Mouse (Mus musculus) liver, embryonic 14.5 days (tissue): ENCODE data around the gene Trpt1. TPM values are rescaled to one million over a fixed set of nuclear protein-coding genes. Genes with fewer than 3 reads are reported as not detected.

Source experiments
- ATAC-seq: fragments of 200-750 bp; cut with Nextera tagmentation; 2 replicates; pipeline ENCODE4 v1.8.0; 2017; ENCODE audit warnings: moderate number of reproducible peaks, mild to moderate bottlenecking, moderate library complexity; ENCODE audit not compliant: insufficient read depth
- DNase-seq, 3 experiments: peaks; one replicate each; pipeline ENCODE4 v3.0.0-alpha.2; 2012 to 2013; ENCODE audit warnings: low read depth in 3 of 3, low spot score in 3 of 3
- H3K27ac ChIP-seq: fragments of 300-500 bp; sonication (generic); 2 replicates; pipeline ENCODE4 v1.5.1; 2014; ENCODE audit warnings: moderate library complexity, mild to moderate bottlenecking, control low read depth, inconsistent platforms
- H3K27me3 ChIP-seq: fragments of 300-500 bp; sonication (generic); 2 replicates; pipeline ENCODE4 v1.6.1; 2014; ENCODE audit warnings: mild to moderate bottlenecking, low read length, moderate library complexity; ENCODE audit not compliant: control insufficient read depth, insufficient read depth
- H3K36me3 ChIP-seq: fragments of 300-500 bp; sonication (generic); replicated peaks from 2 replicates; pipeline ENCODE4 v1.6.1; 2014; ENCODE audit warnings: low read depth; ENCODE audit not compliant: control insufficient read depth, insufficient read depth
- H3K4me1 ChIP-seq, 2 experiments: fragments of 200-500 bp in 1 of 2; fragments of 300-500 bp in 1 of 2; sonication (generic) in 1 of 2; replicated peaks; 2 replicates each; pipeline ENCODE4 v1.6.1; 2012 to 2014; ENCODE audit warnings: antibody characterized with exemption in 1 of 2, inconsistent platforms in 1 of 2, low read length in 1 of 2; ENCODE audit not compliant: control insufficient read depth in 2 of 2, insufficient read depth in 2 of 2
- H3K4me2 ChIP-seq: fragments of 300-500 bp; sonication (generic); 2 replicates; pipeline ENCODE4 v1.6.1; 2014; ENCODE audit warnings: low read depth, mild to moderate bottlenecking, control low read depth, moderate library complexity
- H3K4me3 ChIP-seq, 2 experiments: fragments of 200-500 bp in 1 of 2; fragments of 300-500 bp in 1 of 2; sonication (generic) in 1 of 2; 2 replicates each; pipeline ENCODE4 v1.5.1; 2012 to 2014; ENCODE audit warnings: low read depth in 2 of 2, low read length in 2 of 2, mild to moderate bottlenecking in 2 of 2, control low read depth in 1 of 2, inconsistent platforms in 1 of 2, moderate library complexity in 1 of 2; ENCODE audit not compliant: insufficient read depth in 1 of 2
- H3K9ac ChIP-seq: fragments of 300-500 bp; sonication (generic); replicated peaks from 2 replicates; pipeline ENCODE4 v1.6.1; 2014; ENCODE audit warnings: mild to moderate bottlenecking, control low read depth, moderate library complexity
- H3K9me3 ChIP-seq: fragments of 300-500 bp; sonication (generic); 2 replicates; pipeline ENCODE4 v1.6.1; 2016; ENCODE audit warnings: low read length, mixed read lengths; ENCODE audit not compliant: control insufficient read depth
- CTCF ChIP-seq: IDR thresholded peaks from 2 replicates; pipeline ENCODE4 v1.5.1; 2016; ENCODE audit warnings: antibody characterized with exemption, low read depth, control low read depth
- EP300 ChIP-seq: IDR thresholded peaks from 2 replicates; pipeline ENCODE4 v1.6.1; 2016; ENCODE audit warnings: antibody characterized with exemption, low read depth
- WGBS: fragments of 180-500 bp; shearing (Covaris S2); extraction: QIAGEN DNeasy Blood & Tissue Kit; methylation state at CpG from one replicate; pipeline ENCODE4 v1.1.7; 2014; ENCODE audit not compliant: insufficient replicate concordance; 5-methylcytosine and 5-hydroxymethylcytosine counted together
- polyA plus RNA-seq, 2 experiments: library from polyadenylated mRNA; depleted of rRNA in 1 of 2; stranded (reverse) in 1 of 2; unstranded in 1 of 2; fragments of >200 nt; fragmentation: Nextera tagmentation in 1 of 2; extraction: Ambion mirVana in 1 of 2; gene quantifications; 2 replicates each; pipeline versions ENCODE4 v1.2.1 to v1.2.3; 2012 to 2014

The Trpt1 gene
- polyA plus RNA-seq, 2 experiments = 1.7 to 1.8 TPM

GRCm38 (mm10) chr19:6979001-6979479, 16.9 kb upstream of the Trpt1 start:
- TF ChIP-seq EP300 = no peak
- TF ChIP-seq CTCF = no peak
- peaks cover 6% of the 10 kb centered on the region for H3K36me3 ChIP-seq
- peak overlapping the region; percentile 90 for H3K4me2 ChIP-seq
- no peaks in the 10 kb centered on the region for H3K9me3 ChIP-seq
- DNase-seq (peak in 1 of 3 experiments; percentile 59), ATAC-seq (no peak)
- peaks cover 8 to 22% of the 10 kb centered on the region in 2 experiments for H3K4me1 ChIP-seq
- H3K27ac ChIP-seq = peak overlapping the region; percentile 63
- peak overlapping the region; percentile 70 to 83 for H3K4me3 ChIP-seq
- H3K27me3 ChIP-seq = no peaks in the 10 kb centered on the region
- 5% methylated on average over 11 of the region's 11 CpGs for WGBS
- H3K9ac ChIP-seq = peak overlapping the region; percentile 70

GRCm38 (mm10) chr19:6979486-6980380, 16.2 kb upstream of the Trpt1 start:
- H3K4me3 ChIP-seq = peak overlapping the region; percentile 83 to 93
- H3K9ac ChIP-seq = peak overlapping the region; percentile 75
- DNase-seq (peak; percentile 98), ATAC-seq (peak; percentile 85)
- TF ChIP-seq EP300 (no peak), CTCF (peak; percentile 82)
- H3K27me3 ChIP-seq = no peaks in the 10 kb centered on the region
- peaks cover 7 to 21% of the 10 kb centered on the region in 2 experiments; a peak in 3 of 4 replicates for H3K4me1 ChIP-seq
- peak overlapping the region; percentile 90 for H3K4me2 ChIP-seq
- peaks cover 6% of the 10 kb centered on the region for H3K36me3 ChIP-seq
- H3K9me3 ChIP-seq = no peaks in the 10 kb centered on the region
- WGBS = under 1% methylated on average over 59 of the region's 59 CpGs
- H3K27ac ChIP-seq = peak overlapping the region; percentile 63

- under 1% methylated on average over 38 of the region's 38 CpGs for WGBS
- no peak for TF ChIP-seq EP300
- no peak for TF ChIP-seq CTCF
- DNase-seq = peak; percentile 97 to 98 (median 98)
These were observed 15.4 kb upstream of the Trpt1 start, which contains the start of gene Fkbp2 for GRCm38 (mm10) chr19:6980381-6981093. Fkbp2 (minus strand) TSS chr19:6980501.

GRCm38 (mm10) chr19:6981465-6981864, 14.5 kb upstream of the Trpt1 start:
- no peaks in the 10 kb centered on the region for H3K9me3 ChIP-seq
- 87% methylated on average over 4 of the region's 4 CpGs for WGBS
- TF ChIP-seq EP300 (no peak), CTCF (no peak)
- peaks cover 11 to 27% of the 10 kb centered on the region in 2 experiments for H3K4me1 ChIP-seq
- H3K9ac ChIP-seq = no peak overlapping the region
- ATAC-seq (no peak), DNase-seq (no peak)
- peak overlapping the region; percentile 90 for H3K4me2 ChIP-seq
- peak overlapping the region in 1 of 2 experiments; percentile 83; a peak in 2 of 4 replicates for H3K4me3 ChIP-seq
- H3K27ac ChIP-seq = no peak overlapping the region
- no peaks in the 10 kb centered on the region for H3K27me3 ChIP-seq
- peaks cover 6% of the 10 kb centered on the region for H3K36me3 ChIP-seq

More at GRCm38 (mm10) chr19:6980381-6981093, 15.4 kb upstream of the Trpt1 start, which contains the start of gene Fkbp2:
- peak within 1 kb of the TSS; percentile 74 for H3K27ac ChIP-seq
- peaks cover 6% of the 10 kb centered on the region for H3K36me3 ChIP-seq
- no peaks in the 10 kb centered on the region for H3K9me3 ChIP-seq
- H3K9ac ChIP-seq = peak within 1 kb of the TSS; percentile 75
- peak; percentile 82 for ATAC-seq
- peak within 1 kb of the TSS; percentile 90 for H3K4me2 ChIP-seq
- H3K4me3 ChIP-seq = peak within 1 kb of the TSS; percentile 83 to 93
- H3K4me1 ChIP-seq = peaks cover 7 to 21% of the 10 kb centered on the region in 2 experiments; a peak in 3 of 4 replicates
- H3K27me3 ChIP-seq = no peaks in the 10 kb centered on the region

- H3K4me2 ChIP-seq = no peak overlapping the region
- no peak overlapping the region for H3K4me3 ChIP-seq
- ATAC-seq = no peak
- DNase-seq = no peak
- no peak overlapping the region for H3K9ac ChIP-seq
- no peaks in the 10 kb centered on the region for H3K36me3 ChIP-seq
- no peaks in the 10 kb centered on the region for H3K27me3 ChIP-seq
- H3K9me3 ChIP-seq = no peaks in the 10 kb centered on the region
- WGBS = 87% methylated on average over 5 of the region's 5 CpGs
- no peak overlapping the region for H3K27ac ChIP-seq
- peaks cover 15 to 25% of the 10 kb centered on the region in 2 experiments for H3K4me1 ChIP-seq
- no peak for TF ChIP-seq CTCF
- TF ChIP-seq EP300 = no peak
These were observed 12.3 kb upstream of the Trpt1 start for GRCm38 (mm10) chr19:6983621-6984020.
